Mouse (Mus musculus) heart, postnatal 0 days (tissue): Measurements from ENCODE around the gene Ptprcap.

Experiments
- CTCF ChIP-seq: IDR thresholded peaks from 2 replicates; pipeline ENCODE4 v1.5.1; 2016; ENCODE audit warnings: antibody characterized with exemption, control low read depth, low read depth
- EP300 ChIP-seq: IDR thresholded peaks from 2 replicates; pipeline ENCODE4 v1.6.1; 2016; ENCODE audit warnings: antibody characterized with exemption, low read depth

DNA sequence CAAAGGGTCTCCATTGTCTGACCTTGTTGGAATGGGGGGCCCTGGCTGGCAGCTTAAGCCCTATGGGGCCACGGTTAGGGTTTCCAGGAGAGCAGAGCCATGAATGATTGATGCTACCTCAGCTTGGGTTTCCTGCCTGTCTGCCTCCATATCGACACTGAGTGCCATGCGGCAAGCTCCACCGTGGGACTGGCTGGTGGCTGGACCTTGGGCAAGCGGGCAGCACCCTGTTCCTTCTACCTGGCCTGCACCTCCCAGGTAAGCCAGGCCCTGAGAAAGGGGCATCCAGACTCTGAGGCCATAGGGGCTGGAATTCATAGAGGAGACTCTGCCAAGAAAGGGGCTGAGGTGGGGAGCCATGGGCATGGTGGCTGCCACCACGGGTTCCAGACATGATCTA is 13.3 kb upstream of the Ptprcap start:
- TF ChIP-seq CTCF (no peak), EP300 (no peak)
